Mouse (Mus musculus): Measurements from ENCODE around the gene Filip1l. TPM values are rescaled to one million over a fixed set of nuclear protein-coding genes. Genes with fewer than 3 reads are reported as not detected.
"Not testable (repeated sequence)": the region's sequence is repeated elsewhere in the genome, so short reads cannot be mapped to it uniquely, and the experiment has no call there.

The Filip1l gene
- total RNA-seq, 1 experiment from 2014 or later = 5.4 TPM

DNA sequence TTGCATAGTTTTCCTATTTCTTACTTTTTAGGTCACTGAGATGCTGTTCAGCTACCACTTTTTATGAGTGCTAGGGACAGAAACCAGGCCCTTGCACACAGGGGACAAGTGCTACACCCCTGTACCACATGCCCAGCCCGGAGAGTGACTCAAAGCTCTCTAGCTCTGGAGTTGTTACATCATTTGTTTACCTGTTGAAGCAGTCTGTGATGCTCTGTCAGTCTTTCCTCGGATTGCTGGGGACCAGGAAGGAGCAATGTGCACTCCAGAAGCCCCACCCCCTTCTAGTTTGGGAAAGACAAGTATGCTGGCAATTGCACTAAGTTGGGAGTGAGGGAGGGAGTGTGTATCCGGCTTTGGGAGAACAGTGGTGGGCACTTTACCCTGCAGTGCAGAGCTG, 3.2 kb upstream of the Filip1l start:
- no peak for ATAC-seq (replicated peaks; ENCODE audit: low read depth, poor library complexity, severe bottlenecking)

- no peak for ATAC-seq (replicated peaks; ENCODE audit: low read depth, poor library complexity, severe bottlenecking)
These were observed 351 bp downstream of the Filip1l start for GRCm38 (mm10) chr16:57353166-57353721.

DNA sequence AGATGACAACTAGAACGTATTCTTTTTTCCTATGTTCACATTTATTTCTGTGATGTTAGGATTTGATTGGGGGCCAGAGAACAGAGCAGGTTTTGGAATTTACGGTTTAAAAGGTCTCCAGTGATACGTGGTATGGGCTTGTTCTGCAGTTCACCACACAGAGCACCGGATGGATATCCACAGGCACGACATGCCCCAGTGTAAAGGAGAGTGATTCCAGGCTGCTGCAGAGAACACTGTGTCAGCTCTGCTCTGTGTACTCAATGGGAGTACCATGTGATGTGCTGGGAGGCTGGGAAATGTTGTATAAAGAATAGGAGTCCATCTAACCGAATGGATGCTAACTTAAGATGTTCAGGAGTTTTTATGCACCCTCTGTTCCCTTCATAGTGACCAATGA, 1.0 kb downstream of the Filip1l start:
- ATAC-seq (replicated peaks; ENCODE audit: low read depth, poor library complexity, severe bottlenecking) = no peak

GRCm38 (mm10) chr16:57356454-57356853, 3.6 kb downstream of the Filip1l start:
- ATAC-seq (replicated peaks; ENCODE audit: low read depth, poor library complexity, severe bottlenecking) = no peak

- no peak for ATAC-seq (replicated peaks; ENCODE audit: low read depth, poor library complexity, severe bottlenecking)
These were observed 4.1 kb downstream of the Filip1l start for GRCm38 (mm10) chr16:57357011-57357410.

- no peak for ATAC-seq (replicated peaks; ENCODE audit: low read depth, poor library complexity, severe bottlenecking)
These were observed 6.4 kb downstream of the Filip1l start for GRCm38 (mm10) chr16:57359251-57359650.

GRCm38 (mm10) chr16:57360785-57361184, 7.9 kb downstream of the Filip1l start:
- ATAC-seq (replicated peaks; ENCODE audit: low read depth, poor library complexity, severe bottlenecking) = no peak

GRCm38 (mm10) chr16:57362679-57363401, 9.9 kb downstream of the Filip1l start:
- ATAC-seq (replicated peaks; ENCODE audit: low read depth, poor library complexity, severe bottlenecking) = peak; percentile 80

DNA sequence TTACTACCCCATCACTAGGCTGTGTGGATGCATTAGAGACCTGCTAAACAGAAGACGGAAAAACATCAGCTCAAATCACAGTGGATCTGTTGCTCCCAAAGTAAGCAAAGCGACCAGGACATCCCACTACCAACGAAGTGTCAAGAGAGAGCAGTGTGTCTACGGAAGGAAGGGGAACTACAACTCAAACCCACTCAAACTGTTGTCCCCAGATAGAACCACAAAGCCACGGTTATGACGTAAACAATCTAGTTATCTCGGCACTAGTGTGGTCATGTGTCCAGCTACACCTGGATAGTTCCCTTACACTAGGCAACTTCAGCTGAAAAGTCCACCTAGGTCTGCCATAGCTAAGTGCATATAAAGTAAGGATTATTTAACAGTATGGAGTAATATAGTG, 11.6 kb downstream of the Filip1l start:
- peak; percentile 77 for ATAC-seq (replicated peaks; ENCODE audit: low read depth, poor library complexity, severe bottlenecking)

DNA sequence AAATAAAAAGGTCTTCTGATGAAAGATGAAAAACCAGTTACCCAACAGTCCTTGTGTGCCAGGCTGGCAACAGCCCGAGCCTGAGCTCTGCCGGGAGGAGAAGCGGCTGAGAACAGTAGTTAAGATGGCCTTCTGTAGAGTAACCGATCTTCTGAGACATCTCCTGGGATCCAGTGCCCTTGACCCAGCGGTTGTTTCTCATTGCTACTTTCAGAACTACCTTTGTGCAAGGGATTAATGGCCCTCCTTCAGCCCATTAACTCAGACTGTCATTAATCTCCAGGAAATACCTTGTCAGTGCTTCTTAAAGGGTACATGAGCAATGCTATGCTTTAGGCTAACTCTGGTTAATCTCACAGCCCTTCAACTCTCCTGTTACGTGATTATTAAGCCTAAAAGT, 13.2 kb downstream of the Filip1l start:
- no peak for ATAC-seq (replicated peaks; ENCODE audit: low read depth, poor library complexity, severe bottlenecking)

GRCm38 (mm10) chr16:57366941-57367694, 14.2 kb downstream of the Filip1l start:
- ATAC-seq (replicated peaks; ENCODE audit: low read depth, poor library complexity, severe bottlenecking) = no peak

- ATAC-seq (replicated peaks; ENCODE audit: low read depth, poor library complexity, severe bottlenecking) = no peak
These were observed 17.1 kb downstream of the Filip1l start for GRCm38 (mm10) chr16:57369846-57370496.

DNA sequence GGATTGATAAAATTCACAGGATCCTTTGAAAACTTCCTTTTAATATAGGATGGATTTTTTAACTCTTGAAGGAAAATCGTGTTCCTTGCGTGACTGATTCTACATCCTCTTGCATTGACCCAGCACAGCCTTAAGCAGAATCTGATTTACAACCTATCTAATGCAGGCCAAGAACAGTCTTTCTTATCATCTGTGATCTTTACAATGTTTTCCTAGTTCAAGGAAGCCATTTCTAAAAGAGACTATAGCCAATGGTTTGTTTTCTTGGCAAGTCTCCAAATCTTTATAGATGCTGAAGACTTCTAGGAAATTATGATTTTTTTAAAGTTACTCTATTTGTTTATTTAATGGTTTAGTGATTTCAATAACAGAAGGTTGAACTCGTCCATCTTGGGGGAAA, 19.3 kb downstream of the Filip1l start:
- ATAC-seq (replicated peaks; ENCODE audit: low read depth, poor library complexity, severe bottlenecking) = no peak

GRCm38 (mm10) chr16:57375248-57375837, 22.4 kb downstream of the Filip1l start:
- ATAC-seq (replicated peaks; ENCODE audit: low read depth, poor library complexity, severe bottlenecking) = no peak

- ATAC-seq (replicated peaks; ENCODE audit: low read depth, poor library complexity, severe bottlenecking) = no peak
These were observed 25.9 kb downstream of the Filip1l start for GRCm38 (mm10) chr16:57378631-57379330.

DNA sequence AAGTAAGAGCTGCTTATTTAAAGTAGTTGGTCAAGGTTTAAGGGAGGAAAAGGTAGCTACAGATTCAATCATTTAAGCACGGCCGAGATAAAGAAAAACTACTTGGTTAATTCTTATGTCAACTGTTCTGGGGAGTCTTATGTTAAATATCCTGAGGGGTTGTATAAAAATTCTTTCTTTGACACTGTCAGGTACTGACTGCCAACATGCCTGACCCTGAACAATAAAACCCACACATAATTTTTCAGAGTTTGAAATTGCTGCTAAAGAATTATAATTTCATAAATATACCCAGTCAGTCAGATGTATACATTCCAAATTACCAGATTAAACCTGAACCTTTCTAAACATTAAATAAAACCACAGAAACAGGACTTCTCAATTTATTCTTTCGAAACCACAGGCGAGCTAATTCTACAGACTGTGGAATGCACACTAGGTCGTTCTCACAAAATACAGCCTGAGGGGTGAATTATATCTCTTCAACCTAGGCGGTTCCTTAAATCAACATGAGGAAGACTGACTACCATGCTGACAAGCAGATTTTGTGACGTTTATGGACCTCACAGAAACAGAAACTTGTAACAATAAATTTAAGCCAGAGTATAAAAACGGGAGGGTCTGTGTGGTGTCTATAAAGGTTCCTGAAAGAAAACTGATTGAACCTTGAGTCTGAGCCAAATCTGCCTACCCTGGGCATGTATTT, 30.5 kb downstream of the Filip1l start:
- ATAC-seq (replicated peaks; ENCODE audit: low read depth, poor library complexity, severe bottlenecking) = no peak

DNA sequence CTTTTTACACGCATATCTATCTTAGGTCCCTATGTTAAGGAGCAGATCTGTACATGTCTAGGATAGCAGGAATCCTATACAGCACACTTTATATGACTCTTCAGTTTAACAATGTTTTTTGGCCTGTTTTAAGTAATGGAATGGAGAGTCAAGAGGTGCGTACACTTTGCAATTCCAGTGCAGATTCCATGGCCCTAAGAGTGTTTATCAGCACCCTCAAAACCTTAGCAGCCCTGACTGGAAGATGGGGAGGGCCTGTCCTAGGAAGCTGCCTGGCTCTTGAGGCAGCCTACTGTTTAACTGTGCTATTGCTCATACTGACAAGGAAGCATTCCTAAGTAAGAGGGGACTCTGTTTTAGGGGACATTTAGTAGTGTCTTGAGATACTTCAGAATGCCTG, 31.4 kb downstream of the Filip1l start:
- no peak for ATAC-seq (replicated peaks; ENCODE audit: low read depth, poor library complexity, severe bottlenecking)

- no peak for ATAC-seq (replicated peaks; ENCODE audit: low read depth, poor library complexity, severe bottlenecking)
These were observed 36.8 kb downstream of the Filip1l start for GRCm38 (mm10) chr16:57389566-57390251.

DNA sequence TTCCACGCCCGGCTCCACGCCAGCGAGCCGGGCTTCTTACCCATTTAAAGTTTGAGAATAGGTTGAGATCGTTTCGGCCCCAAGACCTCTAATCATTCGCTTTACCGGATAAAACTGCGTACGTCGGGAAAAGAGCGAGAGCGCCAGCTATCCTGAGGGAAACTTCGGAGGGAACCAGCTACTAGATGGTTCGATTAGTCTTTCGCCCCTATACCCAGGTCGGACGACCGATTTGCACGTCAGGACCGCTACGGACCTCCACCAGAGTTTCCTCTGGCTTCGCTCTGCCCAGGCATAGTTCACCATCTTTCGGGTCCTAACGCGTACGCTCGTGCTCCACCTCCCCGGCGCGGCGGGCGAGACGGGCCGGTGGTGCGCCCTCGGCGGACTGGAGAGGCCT, 38.3 kb downstream of the Filip1l start:
- ATAC-seq (replicated peaks; ENCODE audit: low read depth, poor library complexity, severe bottlenecking) = not testable (repeated sequence)
